Mouse (Mus musculus): ENCODE measurements around the gene Ehf.

DNA sequence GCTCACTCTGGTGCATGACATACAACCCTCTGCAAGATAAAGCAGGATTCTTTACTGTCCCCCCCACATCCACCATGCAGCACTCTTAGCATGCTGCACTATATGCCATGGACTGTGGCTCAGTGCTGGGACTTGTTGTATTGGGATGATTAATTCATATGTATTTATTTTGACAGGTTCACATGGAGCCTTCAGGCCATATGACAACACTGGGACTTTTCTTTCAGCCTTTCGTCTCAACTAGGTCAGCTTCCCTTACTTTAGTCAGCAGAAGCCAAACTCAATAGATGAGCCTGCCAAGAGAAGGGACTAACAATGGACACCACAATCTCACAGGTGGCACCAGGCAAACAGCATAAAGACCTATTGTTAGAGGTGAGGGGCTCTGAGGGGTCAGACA lies 89.5 kb downstream of the Ehf start:
- TF ChIP-seq POLR2A (IDR thresholded peaks at IDR 0.05; ENCODE audit: insufficient read depth, low read depth, low read length) (no peak), CTCF (IDR thresholded peaks at IDR 0.05) (no peak)
